Mouse (Mus musculus) midbrain, embryonic 16.5 days (tissue): ENCODE data around the gene Rnf17. TPM values are rescaled to one million over a fixed set of nuclear protein-coding genes. Genes with fewer than 3 reads are reported as not detected.

Source experiments
- ATAC-seq: fragments of 200-750 bp; cut with Nextera tagmentation; 2 replicates; pipeline ENCODE4 v1.8.0; 2017; ENCODE audit warnings: moderate TSS enrichment
- H3K27ac ChIP-seq: fragments of 300-500 bp; sonication (generic); 2 replicates; pipeline ENCODE4 v1.5.1; 2014; ENCODE audit warnings: mild to moderate bottlenecking, low read length, mixed read lengths
- H3K27me3 ChIP-seq: fragments of 300-500 bp; sonication (generic); 2 replicates; pipeline ENCODE4 v1.6.1; 2014; ENCODE audit warnings: low read depth, low read length, mixed read lengths; ENCODE audit not compliant: control insufficient read depth, insufficient read depth
- H3K36me3 ChIP-seq: fragments of 300-500 bp; sonication (generic); 2 replicates; pipeline ENCODE4 v1.6.1; 2014; ENCODE audit warnings: mild to moderate bottlenecking, low read length, moderate library complexity, mixed read lengths; ENCODE audit not compliant: control insufficient read depth, insufficient read depth
- H3K4me1 ChIP-seq: fragments of 300-500 bp; sonication (generic); 2 replicates; pipeline ENCODE4 v1.6.1; 2014; ENCODE audit warnings: mild to moderate bottlenecking, low read length, mixed read lengths; ENCODE audit not compliant: control insufficient read depth, insufficient read depth
- H3K4me2 ChIP-seq: fragments of 300-500 bp; sonication (generic); 2 replicates; pipeline ENCODE4 v1.6.1; 2014; ENCODE audit warnings: mild to moderate bottlenecking, low read length, mixed read lengths
- H3K4me3 ChIP-seq: fragments of 300-500 bp; sonication (generic); 2 replicates; pipeline ENCODE4 v1.5.1; 2014; ENCODE audit warnings: low read depth, mild to moderate bottlenecking, low read length, moderate library complexity, mixed read lengths
- H3K9ac ChIP-seq: fragments of 300-500 bp; sonication (generic); 2 replicates; pipeline ENCODE4 v1.6.1; 2014; ENCODE audit warnings: low read depth, low read length, mixed read lengths
- H3K9me3 ChIP-seq: fragments of 300-500 bp; sonication (generic); replicated peaks from 2 replicates; pipeline ENCODE4 v1.6.1; 2014; ENCODE audit warnings: mild to moderate bottlenecking, low read length, mixed read lengths; ENCODE audit not compliant: control insufficient read depth, poor library complexity, severe bottlenecking
- WGBS: fragments of 180-500 bp; shearing (Covaris S2); extraction: QIAGEN DNeasy Blood & Tissue Kit; methylation state at CpG from one replicate; pipeline ENCODE4 v1.1.7; 2014; 5-methylcytosine and 5-hydroxymethylcytosine counted together
- polyA plus RNA-seq: library from polyadenylated mRNA; unstranded; fragments of >200 nt; fragmentation: Nextera tagmentation; extraction: Ambion mirVana; gene quantifications from 2 replicates; pipeline ENCODE4 v1.2.1, GENCODE M21; 2015

Gene Rnf17
- 1.3 and 1.7 TPM in 2 replicates for polyA plus RNA-seq

DNA sequence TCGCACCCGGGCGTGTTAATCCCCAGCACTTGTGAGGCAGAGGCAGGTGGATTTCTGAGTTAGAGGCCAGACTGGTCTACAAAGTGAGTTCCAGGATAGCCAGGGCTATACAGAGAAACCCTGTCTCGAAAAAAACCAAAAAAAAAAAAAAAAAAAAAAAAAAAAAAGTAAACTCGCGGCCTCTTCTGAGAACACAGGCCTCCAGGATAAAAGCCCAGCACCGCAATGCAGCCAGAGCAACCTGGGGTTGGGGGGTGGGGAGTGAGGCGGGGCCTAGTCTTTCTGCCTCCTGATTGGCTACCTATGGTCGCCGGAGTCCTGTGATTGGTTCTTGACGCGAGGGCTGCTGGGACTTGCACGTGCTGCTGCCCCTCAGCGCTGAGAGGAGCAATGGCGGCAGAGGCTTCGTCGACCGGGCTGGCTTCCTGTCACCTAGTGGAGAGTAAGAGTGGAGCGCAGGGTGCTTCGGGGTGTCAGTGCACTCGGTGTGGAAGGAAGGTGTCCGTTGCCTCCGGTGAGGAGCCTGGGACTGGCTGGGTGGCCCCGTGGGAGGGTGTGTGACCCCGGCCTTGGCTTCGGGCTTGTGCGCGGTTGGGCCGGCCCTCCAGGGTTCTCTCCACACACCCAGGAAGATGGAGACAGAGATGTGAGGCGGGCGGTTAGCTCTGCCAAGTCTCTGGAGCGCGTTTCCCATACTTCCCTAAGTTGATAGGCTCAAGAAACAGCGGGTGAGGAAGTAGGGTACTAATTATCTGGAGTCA is at the start of gene Rnf17:
Gene Rnf17, plus strand, starts transcription at position 271 of the 761 bp plus-strand sequence.
- ATAC-seq = no peak
- Histone ChIP-seq H3K4me1 (no peaks in the 10 kb centered on the region), H3K36me3 (no peaks in the 10 kb centered on the region), H3K4me3 (no peak within 1 kb of the TSS), H3K9ac (no peak within 1 kb of the TSS), H3K27ac (no peak within 1 kb of the TSS), H3K27me3 (no peaks in the 10 kb centered on the region), H3K9me3 (no peaks in the 10 kb centered on the region), H3K4me2 (peak within 1 kb of the TSS; percentile 33; the same call in 1 of the 2 replicates)
- 72% methylated on average over 34 of the region's 34 CpGs for WGBS

DNA sequence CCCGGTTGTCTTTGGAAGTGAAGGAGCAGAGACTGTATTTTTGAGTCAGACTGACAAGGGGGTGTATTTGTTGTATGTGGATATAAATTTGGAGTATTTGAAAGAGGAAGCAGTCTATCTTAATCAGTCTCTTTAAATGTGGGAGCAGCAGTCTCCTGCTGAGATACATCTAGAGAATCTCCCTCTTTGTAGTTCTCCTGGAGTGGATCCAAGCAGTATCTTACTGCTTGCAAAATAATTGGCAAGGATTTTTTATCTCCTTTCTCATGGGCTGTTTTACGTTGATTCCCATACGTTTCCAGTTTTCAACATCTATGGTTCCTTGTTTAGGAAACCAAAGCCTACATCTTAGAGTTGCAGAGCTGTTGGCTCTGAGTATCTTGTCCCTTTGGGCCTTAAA is 47.6 kb upstream of the Rnf17 start:
- H3K9ac ChIP-seq = no peak overlapping the region
- no peaks in the 10 kb centered on the region for H3K36me3 ChIP-seq
- no peak overlapping the region for H3K4me2 ChIP-seq
- no peaks in the 10 kb centered on the region for H3K9me3 ChIP-seq
- H3K27ac ChIP-seq = no peak overlapping the region
- H3K27me3 ChIP-seq = no peaks in the 10 kb centered on the region
- no peaks in the 10 kb centered on the region for H3K4me1 ChIP-seq
- no peak for ATAC-seq
- no peak overlapping the region for H3K4me3 ChIP-seq
- WGBS = 78% methylated on average over 3 of the region's 3 CpGs

- no peak overlapping the region for H3K4me3 ChIP-seq
- 84% methylated on average over 8 of the region's 8 CpGs for WGBS
- H3K27me3 ChIP-seq = no peaks in the 10 kb centered on the region
- H3K4me2 ChIP-seq = no peak overlapping the region
- H3K4me1 ChIP-seq = no peaks in the 10 kb centered on the region
- H3K9me3 ChIP-seq = no peaks in the 10 kb centered on the region
- no peak overlapping the region for H3K9ac ChIP-seq
- no peak overlapping the region for H3K27ac ChIP-seq
- no peak for ATAC-seq
- no peaks in the 10 kb centered on the region for H3K36me3 ChIP-seq
These were observed 47.0 kb upstream of the Rnf17 start for GRCm38 (mm10) chr14:56355396-56355795.

- no peaks in the 10 kb centered on the region for H3K27me3 ChIP-seq
- no peaks in the 10 kb centered on the region for H3K36me3 ChIP-seq
- no peak overlapping the region for H3K27ac ChIP-seq
- H3K4me2 ChIP-seq = no peak overlapping the region
- no peaks in the 10 kb centered on the region for H3K9me3 ChIP-seq
- no peak for ATAC-seq
- no peak overlapping the region for H3K4me3 ChIP-seq
- WGBS = 87% methylated on average over 6 of the region's 6 CpGs
- no peaks in the 10 kb centered on the region for H3K4me1 ChIP-seq
- no peak overlapping the region for H3K9ac ChIP-seq
These were observed 46.2 kb upstream of the Rnf17 start for GRCm38 (mm10) chr14:56356196-56356595.

GRCm38 (mm10) chr14:56358422-56358821 is 44.0 kb upstream of the Rnf17 start:
- H3K9ac ChIP-seq = no peak overlapping the region
- WGBS = 79% methylated on average over 7 of the region's 7 CpGs

GRCm38 (mm10) chr14:56359131-56359530 is 43.2 kb upstream of the Rnf17 start:
- Histone ChIP-seq H3K4me3 (no peak overlapping the region), H3K27me3 (peaks cover 11% of the 10 kb centered on the region), H3K36me3 (no peaks in the 10 kb centered on the region), H3K27ac (no peak overlapping the region), H3K9ac (no peak overlapping the region), H3K4me1 (no peaks in the 10 kb centered on the region), H3K4me2 (no peak overlapping the region), H3K9me3 (no peaks in the 10 kb centered on the region)
- no peak for ATAC-seq
- 81% methylated on average over 6 of the region's 6 CpGs for WGBS

More at GRCm38 (mm10) chr14:56358422-56358821, 44.0 kb upstream of the Rnf17 start:
- H3K36me3 ChIP-seq = no peaks in the 10 kb centered on the region
- H3K4me1 ChIP-seq = no peaks in the 10 kb centered on the region
- peaks cover 4% of the 10 kb centered on the region for H3K27me3 ChIP-seq
- no peaks in the 10 kb centered on the region for H3K9me3 ChIP-seq
- H3K27ac ChIP-seq = no peak overlapping the region
- no peak for ATAC-seq
- H3K4me2 ChIP-seq = no peak overlapping the region
- no peak overlapping the region for H3K4me3 ChIP-seq

DNA sequence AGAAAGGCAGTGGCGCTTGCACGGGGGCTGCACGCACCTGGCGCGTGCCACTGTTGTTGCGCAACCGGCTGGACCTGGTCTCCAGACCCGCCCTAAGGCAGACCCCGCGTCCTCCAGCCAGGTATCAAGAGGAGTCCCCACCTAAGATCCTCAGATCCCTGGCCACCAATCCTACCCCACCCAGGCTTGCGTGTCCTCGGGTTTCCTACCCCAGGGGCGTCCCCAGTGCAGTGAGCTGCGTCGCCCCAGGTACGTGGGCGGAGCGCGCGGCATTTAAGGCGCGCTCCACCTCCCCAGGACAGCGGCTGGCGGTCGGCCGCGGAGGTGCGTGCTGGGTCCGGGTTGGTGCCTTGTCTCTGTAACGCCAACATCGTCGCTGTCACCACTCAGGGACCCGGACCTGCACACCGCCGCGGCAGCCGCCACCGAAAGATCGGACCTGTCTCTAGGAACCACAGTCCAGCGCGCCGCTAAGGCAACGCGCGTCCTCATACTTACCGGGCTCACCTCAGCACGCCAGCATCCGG is 37.6 kb upstream of the Rnf17 start, which contains the start of gene Atp12a:
Gene Atp12a, plus strand, starts transcription at position 358 of the 527 bp plus-strand sequence.
- Histone ChIP-seq H3K9me3 (no peaks in the 10 kb centered on the region), H3K36me3 (no peaks in the 10 kb centered on the region), H3K27me3 (peaks cover 44% of the 10 kb centered on the region), H3K4me1 (peaks cover 5% of the 10 kb centered on the region; the same call in 1 of the 2 replicates), H3K27ac (no peak within 1 kb of the TSS), H3K4me2 (peak within 1 kb of the TSS; percentile 92), H3K9ac (peak within 1 kb of the TSS; percentile 72), H3K4me3 (peak within 1 kb of the TSS; percentile 59)
- 2% methylated on average over 48 of the region's 48 CpGs for WGBS
- ATAC-seq = peak; percentile 72

GRCm38 (mm10) chr14:56365292-56365691 is 37.1 kb upstream of the Rnf17 start:
- Histone ChIP-seq H3K9ac (peak overlapping the region; percentile 72), H3K36me3 (no peaks in the 10 kb centered on the region), H3K4me1 (peaks cover 5% of the 10 kb centered on the region; the same call in 1 of the 2 replicates), H3K9me3 (no peaks in the 10 kb centered on the region), H3K27me3 (peaks cover 44% of the 10 kb centered on the region), H3K27ac (no peak overlapping the region), H3K4me3 (peak overlapping the region; percentile 59), H3K4me2 (peak overlapping the region; percentile 92)
- 33% methylated on average over 8 of the region's 8 CpGs for WGBS
- no peak; the same call in 1 of the 2 replicates for ATAC-seq

DNA sequence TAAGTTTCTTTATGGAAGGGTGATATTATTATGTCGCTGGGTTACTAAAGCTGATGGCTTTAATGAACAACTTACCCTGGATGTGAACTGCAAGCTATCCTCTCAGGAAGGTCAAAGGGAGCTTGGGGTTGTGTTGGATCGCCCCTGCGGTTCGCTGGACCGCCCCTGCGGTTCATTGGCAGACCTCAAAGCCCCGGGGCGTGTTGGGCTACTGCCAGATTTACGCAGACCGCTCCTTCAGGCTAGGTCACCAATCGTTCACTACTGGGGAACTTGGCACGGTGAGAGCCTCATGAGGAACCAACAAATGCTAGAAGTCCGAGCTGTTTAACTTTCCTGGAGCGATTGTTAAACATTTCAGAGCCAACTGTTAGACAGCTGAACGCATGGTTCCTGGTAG is 35.7 kb upstream of the Rnf17 start:
- ATAC-seq = no peak
- H3K4me1 ChIP-seq = peaks cover 5% of the 10 kb centered on the region; the same call in 1 of the 2 replicates
- no peak overlapping the region for H3K9ac ChIP-seq
- H3K27ac ChIP-seq = no peak overlapping the region
- WGBS = 36% methylated on average over 15 of the region's 15 CpGs
- H3K4me2 ChIP-seq = no peak overlapping the region
- H3K36me3 ChIP-seq = no peaks in the 10 kb centered on the region
- H3K27me3 ChIP-seq = peaks cover 44% of the 10 kb centered on the region
- no peaks in the 10 kb centered on the region for H3K9me3 ChIP-seq
- H3K4me3 ChIP-seq = no peak overlapping the region
